Mouse (Mus musculus): ENCODE data around the gene Cars.
"Not testable (repeated sequence)": the region's sequence is repeated elsewhere in the genome, so short reads cannot be mapped to it uniquely, and the experiment has no call there.

The Cars gene

GRCm38 (mm10) chr7:143599428-143600230, at the start of gene Cars:
Gene Cars, minus strand, starts transcription at chr7:143600090.
- in situ Hi-C loops (cut with MboI), result no loop called here

- in situ Hi-C loops (cut with MboI), result no loop called here
Observed at GRCm38 (mm10) chr7:143649034-143649768, 49.3 kb upstream of the Cars start, which contains the start of gene Tnfrsf22. Gene Tnfrsf22, minus strand, starts transcription at chr7:143649661.

- in situ Hi-C loops (cut with MboI), result not testable (repeated sequence)
Observed at GRCm38 (mm10) chr7:143643949-143644348, 44.1 kb upstream of the Cars start.

GRCm38 (mm10) chr7:143636674-143637073, 36.8 kb upstream of the Cars start:
- in situ Hi-C loops (cut with MboI), result no loop called here

GRCm38 (mm10) chr7:143631503-143631902, 31.6 kb upstream of the Cars start:
- in situ Hi-C loops (cut with MboI), result no loop called here

- in situ Hi-C loops (cut with MboI), result no loop called here
Observed at GRCm38 (mm10) chr7:143629501-143629900, 29.6 kb upstream of the Cars start.

GRCm38 (mm10) chr7:143628540-143628939, 28.6 kb upstream of the Cars start, which contains the start of gene Tnfrsf26:
Gene Tnfrsf26, minus strand, starts transcription at chr7:143628722.
- in situ Hi-C loops (cut with MboI), result no loop called here

GRCm38 (mm10) chr7:143627555-143628286, 27.8 kb upstream of the Cars start:
- in situ Hi-C loops (cut with MboI), result no loop called here

- in situ Hi-C loops (cut with MboI), result no loop called here
Observed at GRCm38 (mm10) chr7:143626178-143626577, 26.3 kb upstream of the Cars start.

- in situ Hi-C loops (cut with MboI), result no loop called here
Observed at GRCm38 (mm10) chr7:143625151-143625550, 25.3 kb upstream of the Cars start.

- in situ Hi-C loops (cut with MboI), result no loop called here
Observed at GRCm38 (mm10) chr7:143624561-143624960, 24.7 kb upstream of the Cars start.

GRCm38 (mm10) chr7:143620951-143621350, 21.1 kb upstream of the Cars start:
- in situ Hi-C loops (cut with MboI), result no loop called here

- in situ Hi-C loops (cut with MboI), result no loop called here
Observed at GRCm38 (mm10) chr7:143614404-143615135, 14.7 kb upstream of the Cars start.

- in situ Hi-C loops (cut with MboI), result no loop called here
Observed at GRCm38 (mm10) chr7:143612215-143612614, 12.3 kb upstream of the Cars start.

GRCm38 (mm10) chr7:143605321-143605720, 5.4 kb upstream of the Cars start:
- in situ Hi-C loops (cut with MboI), result no loop called here

- in situ Hi-C loops (cut with MboI), result no loop called here
Observed at GRCm38 (mm10) chr7:143604889-143605288, 5.0 kb upstream of the Cars start.

- in situ Hi-C loops (cut with MboI), result no loop called here
Observed at GRCm38 (mm10) chr7:143601705-143602104, 1.8 kb upstream of the Cars start.

GRCm38 (mm10) chr7:143600231-143600740, 396 bp upstream of the Cars start:
- in situ Hi-C loops (cut with MboI), result no loop called here

- in situ Hi-C loops (cut with MboI), result no loop called here
Observed at GRCm38 (mm10) chr7:143594865-143595264, 5.0 kb downstream of the Cars start.

GRCm38 (mm10) chr7:143592255-143592654, 7.6 kb downstream of the Cars start:
- in situ Hi-C loops (cut with MboI), result no loop called here

- in situ Hi-C loops (cut with MboI), result loop anchor here (5.0 to 10.0 kb wide), 2 partner anchors 114 to 177 kb away; partner anchors contain the start of gene Mrgprg
Observed at GRCm38 (mm10) chr7:143588006-143588405, 11.9 kb downstream of the Cars start.

Measured in mature B cell (primary cell).